Mouse (Mus musculus): ENCODE results near the gene Rassf4. TPM values are rescaled to one million over a fixed set of nuclear protein-coding genes. Genes with fewer than 3 reads are reported as not detected.
"Not testable (repeated sequence)": the region's sequence is repeated elsewhere in the genome, so short reads cannot be mapped to it uniquely, and the experiment has no call there.

The Rassf4 gene
- total and polyA plus RNA-seq, 3 experiments = 0.08 TPM; not detected in 1

DNA sequence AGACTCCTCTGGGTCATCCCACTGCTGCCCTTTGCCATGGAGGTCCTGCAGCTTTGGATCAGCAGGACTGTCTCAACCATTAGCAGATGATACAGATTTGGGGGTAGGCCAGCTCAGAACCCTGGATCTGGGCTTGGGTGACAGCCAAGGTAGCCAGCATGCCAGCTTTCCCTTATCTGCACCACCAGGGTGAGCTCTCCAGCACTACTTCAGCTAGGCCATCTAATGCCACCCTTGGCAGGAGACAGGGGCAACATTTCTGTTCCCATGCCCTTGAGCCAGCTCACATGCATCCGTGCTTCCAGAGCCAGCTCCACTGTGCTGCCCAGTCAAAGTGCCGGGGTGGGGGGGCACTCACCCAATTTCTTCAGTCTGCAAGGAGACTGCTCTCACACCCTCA is 58.0 kb downstream of the Rassf4 start:
- no peak for DNase-seq (ENCODE audit: low read depth, low spot score)
- Histone ChIP-seq H3K79me2 (ENCODE audit: control insufficient read depth, insufficient read depth, low read length, poor library complexity) (no peaks in the 10 kb centered on the region), H3K9me3 (replicated peaks; ENCODE audit: insufficient read depth, low read length) (no peaks in the 10 kb centered on the region), H3K4me1 (ENCODE audit: control insufficient read depth in 1 of 2, insufficient read depth in 2 of 2, low read length in 2 of 2) (no peaks in the 10 kb centered on the region), H3K27ac (ENCODE audit: control insufficient read depth, low read depth, low read length) (no peak overlapping the region), H3K9ac (ENCODE audit: control insufficient read depth, low read depth, low read length, poor library complexity, severe bottlenecking) (no peak overlapping the region), H3K27me3 (ENCODE audit: control insufficient read depth in 1 of 2, insufficient read depth in 2 of 2, low read length in 2 of 2) (no peaks in the 10 kb centered on the region), H3K36me3 (ENCODE audit: control insufficient read depth in 1 of 2, insufficient read depth in 2 of 2, low read length in 2 of 2) (no peaks in the 10 kb centered on the region), H3K4me3 (ENCODE audit: control insufficient read depth in 1 of 2, insufficient read depth in 1 of 2, low read depth in 2 of 2, low read length in 2 of 2) (no peak overlapping the region)
- TF ChIP-seq POLR2AphosphoS5 (IDR thresholded peaks at IDR 0.05; ENCODE audit: borderline replicate concordance, low read depth, low read length) (no peak), POLR2AphosphoS2 (IDR thresholded peaks at IDR 0.05; ENCODE audit: low read length) (no peak), ZNF384 (IDR thresholded peaks at IDR 0.05; ENCODE audit: low read depth, low read length) (no peak)

DNA sequence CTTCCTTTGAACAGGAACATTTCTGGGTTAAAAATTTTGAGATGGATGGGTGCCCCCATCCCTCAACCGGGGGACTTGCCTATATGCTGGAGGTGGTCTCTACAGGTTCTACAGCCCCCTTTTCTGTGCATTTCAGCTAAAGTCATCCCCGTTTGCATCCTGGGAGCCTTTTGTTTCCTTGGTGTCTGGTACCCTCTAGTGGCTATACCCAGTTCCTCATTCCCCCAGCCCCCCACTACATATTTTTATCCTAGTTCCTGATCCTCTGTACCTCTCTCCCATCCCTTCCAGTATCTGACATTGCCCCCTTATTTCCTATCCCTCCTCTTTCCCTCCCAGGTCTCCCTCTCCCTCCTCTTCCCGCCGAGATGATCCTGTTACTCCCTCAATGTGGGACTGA is 66.5 kb downstream of the Rassf4 start:
- no peak for DNase-seq (ENCODE audit: low read depth, low spot score)
- no peaks in the 10 kb centered on the region for H3K27me3 ChIP-seq (ENCODE audit: control insufficient read depth in 1 of 2, insufficient read depth in 2 of 2, low read length in 2 of 2)
- H3K9me3 ChIP-seq (replicated peaks; ENCODE audit: insufficient read depth, low read length) = no peaks in the 10 kb centered on the region
- no peak overlapping the region for H3K27ac ChIP-seq (ENCODE audit: control insufficient read depth, low read depth, low read length)
- no peaks in the 10 kb centered on the region for H3K36me3 ChIP-seq (ENCODE audit: control insufficient read depth in 1 of 2, insufficient read depth in 2 of 2, low read length in 2 of 2)
- TF ChIP-seq RAD21 (IDR thresholded peaks at IDR 0.05; ENCODE audit: low read depth, low read length) (peak; percentile 33), CTCF (IDR thresholded peaks at IDR 0.05 in 2 of 3, conservative IDR thresholded peaks at IDR 0.05 in 1 of 3; ENCODE audit: control insufficient read depth in 1 of 3, insufficient read depth in 1 of 3, low read depth in 2 of 3, low read length in 3 of 3, poor library complexity in 1 of 3, severe bottlenecking in 1 of 3) (peak in 1 of 3 experiments; percentile 20; a peak in 1 of 6 replicates), BHLHE40 (IDR thresholded peaks at IDR 0.05; ENCODE audit: borderline replicate concordance, low read depth, low read length) (no peak), E2F4 (IDR thresholded peaks at IDR 0.05; ENCODE audit: borderline replicate concordance, low read depth, low read length) (no peak), MXI1 (IDR thresholded peaks at IDR 0.05; ENCODE audit: low read depth, low read length) (no peak), ZC3H11A (IDR thresholded peaks at IDR 0.05; ENCODE audit: low read depth, low read length) (no peak), USF1 (IDR thresholded peaks at IDR 0.05; ENCODE audit: low read depth, low read length) (no peak), ZNF384 (IDR thresholded peaks at IDR 0.05; ENCODE audit: low read depth, low read length) (no peak), USF2 (IDR thresholded peaks at IDR 0.05; ENCODE audit: borderline replicate concordance in 1 of 2, insufficient read depth in 1 of 2, low read depth in 1 of 2, low read length in 2 of 2) (no peak), POLR2AphosphoS5 (IDR thresholded peaks at IDR 0.05; ENCODE audit: borderline replicate concordance, low read depth, low read length) (no peak), MEF2A (IDR thresholded peaks at IDR 0.05; ENCODE audit: extremely low read depth, insufficient replicate concordance, low read depth, low read length, poor library complexity, severe bottlenecking) (no peak), HCFC1 (IDR thresholded peaks at IDR 0.05; ENCODE audit: low read depth, low read length) (no peak)
- H3K9ac ChIP-seq (ENCODE audit: control insufficient read depth, low read depth, low read length, poor library complexity, severe bottlenecking) = no peak overlapping the region
- no peaks in the 10 kb centered on the region for H3K4me1 ChIP-seq (ENCODE audit: control insufficient read depth in 1 of 2, insufficient read depth in 2 of 2, low read length in 2 of 2)
- H3K4me3 ChIP-seq (ENCODE audit: control insufficient read depth in 1 of 2, insufficient read depth in 1 of 2, low read depth in 2 of 2, low read length in 2 of 2) = no peak overlapping the region
- no peaks in the 10 kb centered on the region for H3K79me2 ChIP-seq (ENCODE audit: control insufficient read depth, insufficient read depth, low read length, poor library complexity)

DNA sequence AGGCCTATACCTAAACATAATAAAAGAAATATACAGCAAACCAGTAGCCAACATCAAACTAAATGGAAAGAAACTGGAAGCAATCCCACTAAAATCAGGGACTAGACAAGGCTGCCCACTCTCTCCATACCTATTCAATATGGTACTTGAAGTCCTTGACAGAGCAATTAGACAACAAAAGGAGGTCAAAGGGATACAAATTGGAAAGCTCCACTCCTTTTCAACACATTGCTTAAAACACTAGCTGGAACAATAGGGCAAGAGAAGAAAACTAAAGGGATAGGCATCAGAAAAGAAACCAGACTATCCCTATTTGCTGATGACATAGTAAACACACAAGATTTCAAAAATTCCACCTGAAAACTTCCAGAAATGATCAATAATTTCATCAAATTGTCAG is 72.8 kb downstream of the Rassf4 start:
- not testable (repeated sequence) for H3K9ac ChIP-seq (ENCODE audit: control insufficient read depth, low read depth, low read length, poor library complexity, severe bottlenecking); H3K4me3 ChIP-seq (ENCODE audit: control insufficient read depth in 1 of 2, insufficient read depth in 1 of 2, low read depth in 2 of 2, low read length in 2 of 2); H3K36me3 ChIP-seq (ENCODE audit: control insufficient read depth in 1 of 2, insufficient read depth in 2 of 2, low read length in 2 of 2); H3K27me3 ChIP-seq (ENCODE audit: control insufficient read depth in 1 of 2, insufficient read depth in 2 of 2, low read length in 2 of 2); DNase-seq (ENCODE audit: low read depth, low spot score); H3K79me2 ChIP-seq (ENCODE audit: control insufficient read depth, insufficient read depth, low read length, poor library complexity); H3K4me1 ChIP-seq (ENCODE audit: control insufficient read depth in 1 of 2, insufficient read depth in 2 of 2, low read length in 2 of 2); H3K27ac ChIP-seq (ENCODE audit: control insufficient read depth, low read depth, low read length); H3K9me3 ChIP-seq (replicated peaks; ENCODE audit: insufficient read depth, low read length)

Measured in MEL (cell line).